Mouse (Mus musculus) embryonic facial prominence, embryonic 14.5 days (tissue): ENCODE measurements around the gene D2hgdh. TPM values are rescaled to one million over a fixed set of nuclear protein-coding genes. Genes with fewer than 3 reads are reported as not detected.
A peak's percentile ranks its signal among the peaks of the same experiment; 100 is the strongest.
"Not testable (repeated sequence)": the region's sequence is repeated elsewhere in the genome, so short reads cannot be mapped to it uniquely, and the experiment has no call there.

Source experiments
- ATAC-seq: fragments of 200-750 bp; cut with Nextera tagmentation; 2 replicates; pipeline ENCODE4 v1.8.0; 2017; ENCODE audit warnings: low read depth, moderate number of reproducible peaks, moderate TSS enrichment
- DNase-seq: peaks from one replicate; pipeline ENCODE4 v3.0.0-alpha.2; 2015; ENCODE audit warnings: low spot score
- H3K27ac ChIP-seq: fragments of 300-500 bp; sonication (generic); replicated peaks from 2 replicates; pipeline ENCODE4 v1.5.1; 2014; ENCODE audit warnings: low read depth, mild to moderate bottlenecking, low read length, moderate library complexity
- H3K27me3 ChIP-seq: fragments of 300-500 bp; sonication (generic); replicated peaks from 2 replicates; pipeline ENCODE4 v1.6.1; 2014; ENCODE audit warnings: low read length; ENCODE audit not compliant: control insufficient read depth, insufficient read depth
- H3K36me3 ChIP-seq: fragments of 300-500 bp; sonication (generic); 2 replicates; pipeline ENCODE4 v1.6.1; 2014; ENCODE audit warnings: low read length, mixed read lengths; ENCODE audit not compliant: control insufficient read depth, insufficient read depth
- H3K4me1 ChIP-seq: fragments of 300-500 bp; sonication (generic); 2 replicates; pipeline ENCODE4 v1.6.1; 2014; ENCODE audit warnings: antibody characterized with exemption, low read length; ENCODE audit not compliant: control insufficient read depth, insufficient read depth
- H3K4me2 ChIP-seq: fragments of 300-500 bp; sonication (generic); 2 replicates; pipeline ENCODE4 v1.6.1; 2014; ENCODE audit warnings: low read depth, mild to moderate bottlenecking, low read length, moderate library complexity, mixed read lengths
- H3K4me3 ChIP-seq: fragments of 300-500 bp; sonication (generic); 2 replicates; pipeline ENCODE4 v1.5.1; 2014; ENCODE audit warnings: low read depth, mild to moderate bottlenecking, low read length
- H3K9ac ChIP-seq: fragments of 300-500 bp; sonication (generic); 2 replicates; pipeline ENCODE4 v1.6.1; 2014; ENCODE audit warnings: low read depth, mild to moderate bottlenecking, low read length, moderate library complexity, mixed read lengths
- H3K9me3 ChIP-seq: fragments of 300-500 bp; sonication (generic); 2 replicates; pipeline ENCODE4 v1.6.1; 2016; ENCODE audit warnings: low read length; ENCODE audit not compliant: control insufficient read depth
- WGBS: fragments of 180-500 bp; shearing (Covaris S2); extraction: QIAGEN DNeasy Blood & Tissue Kit; methylation state at CpG from one replicate; pipeline ENCODE4 v1.1.7; 2014; 5-methylcytosine and 5-hydroxymethylcytosine counted together
- polyA plus RNA-seq: library from polyadenylated mRNA; unstranded; fragments of >200 nt; fragmentation: Nextera tagmentation; extraction: Ambion mirVana; gene quantifications from 2 replicates; pipeline ENCODE4 v1.2.1, GENCODE M21; 2014

The D2hgdh gene
- polyA plus RNA-seq, 1 experiment from 2014 or later: 10.7 TPM

DNA sequence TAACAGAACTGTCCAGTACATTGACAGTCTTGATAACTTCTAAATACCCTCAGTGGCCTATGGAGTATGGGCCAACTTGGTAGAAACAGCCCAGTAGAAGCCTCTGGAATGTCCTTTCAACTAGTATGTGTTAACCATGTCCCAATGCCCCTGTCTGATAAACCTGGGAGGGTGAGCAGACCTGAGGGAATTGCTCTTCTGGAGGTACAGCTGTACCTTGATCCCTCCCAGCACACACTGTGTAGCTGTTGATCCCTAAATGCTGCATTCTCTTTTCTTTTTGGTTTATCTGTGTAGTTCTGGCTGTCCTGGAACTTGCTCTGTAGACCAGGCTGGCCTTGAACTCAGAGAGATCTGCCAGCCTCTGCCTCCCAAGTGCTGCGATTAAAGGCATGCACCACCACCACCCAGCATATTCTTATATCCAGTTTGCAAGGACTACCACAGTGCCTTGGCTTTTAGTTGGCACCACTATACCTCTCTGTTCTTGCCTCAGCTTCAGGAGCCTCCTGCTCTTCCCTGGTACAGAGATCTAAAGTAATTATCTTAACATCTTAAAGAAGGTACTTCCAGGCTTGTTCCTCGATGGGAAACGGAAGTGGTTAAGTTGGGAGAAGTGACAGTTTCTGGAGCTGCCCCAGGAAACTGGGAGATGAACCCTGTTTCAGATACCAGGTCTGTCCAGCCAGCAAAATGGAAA lies 763 bp upstream of the D2hgdh start:
- Histone ChIP-seq H3K4me2 (peak overlapping the region; percentile 72; the same call in 1 of the 2 replicates), H3K27me3 (no peaks in the 10 kb centered on the region), H3K27ac (peak overlapping the region; percentile 95; the same call in 1 of the 2 replicates), H3K9me3 (no peaks in the 10 kb centered on the region), H3K9ac (no peak overlapping the region), H3K4me3 (no peak overlapping the region; the same call in 1 of the 2 replicates), H3K4me1 (0 out of 2 replicates have a peak, but pooled peaks cover 4% of the 10 kb centered on the region), H3K36me3 (peaks cover 29% of the 10 kb centered on the region)
- no peak for ATAC-seq
- DNase-seq: no peak
- 75% methylated on average over 3 of the region's 3 CpGs for WGBS

DNA sequence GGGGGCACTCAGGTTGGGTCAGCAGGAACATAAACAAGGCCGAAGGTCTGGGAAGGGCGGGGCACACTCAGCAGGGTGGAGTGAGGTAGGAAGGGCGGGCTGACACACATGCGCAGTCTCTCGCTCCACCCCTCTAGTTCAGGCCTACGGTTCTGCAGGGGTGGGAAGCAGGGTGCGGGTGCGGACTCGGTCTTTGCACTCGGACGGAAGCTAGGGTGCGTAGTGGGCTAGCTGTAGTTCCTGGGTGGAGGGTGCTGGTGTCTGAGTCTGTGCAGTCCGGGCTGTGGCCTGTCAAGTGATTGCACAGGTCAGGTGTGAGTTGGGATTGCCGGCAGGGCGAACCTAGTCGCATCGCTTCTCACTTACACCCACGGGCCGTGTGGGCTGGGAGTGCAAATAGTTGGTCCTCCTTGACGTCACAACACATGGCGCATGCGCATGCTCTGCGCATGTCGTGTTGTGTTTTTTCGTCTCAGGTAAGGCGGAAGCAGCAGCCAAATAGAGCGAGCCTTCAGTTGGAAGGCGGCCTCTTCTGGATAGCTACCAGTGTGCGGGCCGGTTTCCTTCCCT lies 481 bp downstream of the D2hgdh start:
- peak; percentile 98 for DNase-seq
- peaks cover 21% of the 10 kb centered on the region for H3K36me3 ChIP-seq
- H3K9me3 ChIP-seq: no peaks in the 10 kb centered on the region
- H3K4me2 ChIP-seq: peak overlapping the region; percentile 72
- peak; percentile 98 for ATAC-seq
- 0 out of 2 replicates have a peak, but pooled peaks cover 4% of the 10 kb centered on the region for H3K4me1 ChIP-seq
- peak overlapping the region; percentile 95 for H3K27ac ChIP-seq
- peak overlapping the region; percentile 60 for H3K4me3 ChIP-seq
- H3K9ac ChIP-seq: peak overlapping the region; percentile 78
- H3K27me3 ChIP-seq: no peaks in the 10 kb centered on the region
- under 1% methylated on average over 23 of the region's 30 CpGs for WGBS

DNA sequence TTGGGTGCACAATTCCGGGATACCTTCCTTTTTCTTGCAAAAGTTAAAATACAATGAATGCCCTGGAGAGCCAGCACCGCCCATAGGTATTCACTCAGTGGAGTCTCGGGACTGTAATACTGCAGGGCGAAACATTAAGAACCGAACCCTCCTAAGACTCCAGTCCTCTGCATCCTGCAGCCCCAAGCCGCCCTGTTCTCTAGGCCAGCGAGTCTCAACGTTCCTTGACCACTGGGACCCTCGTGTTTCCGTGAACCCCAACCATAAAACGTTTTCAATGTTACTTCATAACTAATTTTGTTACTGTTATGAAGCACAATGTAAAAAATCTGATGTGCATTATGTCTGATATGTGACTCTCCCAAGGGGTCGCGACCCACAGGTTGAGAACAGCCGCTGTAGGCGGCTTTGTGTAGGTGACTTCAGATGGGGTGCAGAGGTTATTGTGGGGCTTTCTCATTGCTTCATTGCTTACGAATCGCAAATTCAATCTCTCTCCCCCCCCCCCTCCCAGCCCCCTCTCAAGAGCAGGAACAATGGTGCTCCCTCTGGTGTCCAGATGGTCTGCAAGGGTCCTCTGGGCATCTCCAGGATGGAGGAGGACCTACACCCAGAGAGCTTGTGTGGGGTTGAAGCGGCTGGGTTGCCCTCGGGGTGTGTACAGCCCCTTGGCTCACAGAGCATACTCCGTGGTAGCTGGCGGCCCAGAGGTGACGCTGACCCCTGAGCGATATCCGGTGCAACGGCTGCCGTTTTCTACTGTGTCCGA lies 1.2 kb downstream of the D2hgdh start:
- ATAC-seq (no peak), DNase-seq (no peak)
- Histone ChIP-seq H3K4me3 (peak overlapping the region; percentile 60), H3K27ac (peak overlapping the region; percentile 95), H3K4me2 (peak overlapping the region; percentile 72), H3K36me3 (peaks cover 15% of the 10 kb centered on the region), H3K27me3 (no peaks in the 10 kb centered on the region), H3K4me1 (0 out of 2 replicates have a peak, but pooled peaks cover 4% of the 10 kb centered on the region), H3K9me3 (no peaks in the 10 kb centered on the region), H3K9ac (peak overlapping the region; percentile 78)
- WGBS: 40% methylated on average over 27 of the region's 27 CpGs

DNA sequence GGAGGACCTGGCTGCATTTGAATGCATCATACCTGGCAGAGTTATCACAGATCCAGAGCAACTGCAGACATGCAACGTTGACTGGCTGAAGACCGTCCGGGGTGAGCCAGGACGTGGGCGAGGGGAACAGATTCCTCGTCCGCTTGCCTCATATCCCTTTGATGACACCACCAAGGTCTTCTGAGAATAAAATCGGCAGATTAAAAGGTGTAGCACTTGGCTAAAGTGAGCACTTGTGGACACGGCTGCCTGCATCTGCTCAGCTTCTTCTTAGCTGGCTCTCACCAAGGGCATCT lies 1.8 kb downstream of the D2hgdh start:
- DNase-seq (no peak), ATAC-seq (no peak)
- H3K4me3 ChIP-seq: no peak overlapping the region
- H3K9ac ChIP-seq: no peak overlapping the region
- 0 out of 2 replicates have a peak, but pooled peaks cover 10% of the 10 kb centered on the region for H3K36me3 ChIP-seq
- no peaks in the 10 kb centered on the region for H3K9me3 ChIP-seq
- H3K27ac ChIP-seq: no peak overlapping the region
- 0 out of 2 replicates have a peak, but pooled peaks cover 4% of the 10 kb centered on the region for H3K4me1 ChIP-seq
- peak overlapping the region; percentile 72; the same call in 1 of the 2 replicates for H3K4me2 ChIP-seq
- no peaks in the 10 kb centered on the region for H3K27me3 ChIP-seq
- 89% methylated on average over 9 of the region's 9 CpGs for WGBS

- 73% methylated on average over 1 of the region's 4 CpGs for WGBS
- not testable (repeated sequence) for H3K27ac ChIP-seq, H3K9me3 ChIP-seq, H3K9ac ChIP-seq, H3K4me2 ChIP-seq, DNase-seq, H3K4me1 ChIP-seq, ATAC-seq, H3K4me3 ChIP-seq, H3K27me3 ChIP-seq
- peaks cover 28% of the 10 kb centered on the region; the same call in 1 of the 2 replicates for H3K36me3 ChIP-seq
Observed at GRCm38 (mm10) chr1:93832754-93833360, 8.1 kb downstream of the D2hgdh start.

GRCm38 (mm10) chr1:93834671-93835150 lies 10.0 kb downstream of the D2hgdh start:
- Histone ChIP-seq H3K27ac (no peak overlapping the region), H3K4me2 (no peak overlapping the region), H3K4me3 (no peak overlapping the region), H3K9ac (no peak overlapping the region), H3K9me3 (no peaks in the 10 kb centered on the region), H3K27me3 (no peaks in the 10 kb centered on the region), H3K4me1 (no peaks in the 10 kb centered on the region), H3K36me3 (peaks cover 31% of the 10 kb centered on the region; the same call in 1 of the 2 replicates)
- WGBS: 83% methylated on average over 7 of the region's 7 CpGs
- DNase-seq: no peak
- no peak for ATAC-seq

DNA sequence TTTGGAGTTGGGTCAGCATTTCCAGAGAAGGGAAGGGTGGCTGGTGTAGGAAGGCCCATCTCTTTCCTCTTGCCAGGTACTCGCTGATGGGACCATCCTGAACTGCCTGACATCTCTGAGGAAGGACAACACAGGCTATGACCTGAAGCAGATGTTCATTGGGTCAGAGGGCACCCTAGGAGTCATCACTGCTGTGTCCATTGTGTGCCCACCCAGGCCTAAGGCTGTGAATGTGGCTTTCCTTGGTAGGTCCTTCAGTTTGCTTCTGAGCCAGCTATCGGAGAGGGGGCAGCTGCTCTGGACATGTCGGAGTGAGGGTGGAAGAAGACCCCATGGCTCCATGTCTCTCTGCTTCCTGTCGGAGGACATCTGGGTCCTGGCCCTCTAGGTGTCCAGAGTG lies 10.5 kb downstream of the D2hgdh start:
- Histone ChIP-seq H3K27ac (no peak overlapping the region), H3K9me3 (no peaks in the 10 kb centered on the region), H3K27me3 (no peaks in the 10 kb centered on the region), H3K4me2 (no peak overlapping the region), H3K4me3 (no peak overlapping the region), H3K4me1 (no peaks in the 10 kb centered on the region), H3K36me3 (peaks cover 27% of the 10 kb centered on the region; the same call in 1 of the 2 replicates), H3K9ac (no peak overlapping the region)
- ATAC-seq: no peak
- no peak for DNase-seq
- 92% methylated on average over 3 of the region's 4 CpGs for WGBS

DNA sequence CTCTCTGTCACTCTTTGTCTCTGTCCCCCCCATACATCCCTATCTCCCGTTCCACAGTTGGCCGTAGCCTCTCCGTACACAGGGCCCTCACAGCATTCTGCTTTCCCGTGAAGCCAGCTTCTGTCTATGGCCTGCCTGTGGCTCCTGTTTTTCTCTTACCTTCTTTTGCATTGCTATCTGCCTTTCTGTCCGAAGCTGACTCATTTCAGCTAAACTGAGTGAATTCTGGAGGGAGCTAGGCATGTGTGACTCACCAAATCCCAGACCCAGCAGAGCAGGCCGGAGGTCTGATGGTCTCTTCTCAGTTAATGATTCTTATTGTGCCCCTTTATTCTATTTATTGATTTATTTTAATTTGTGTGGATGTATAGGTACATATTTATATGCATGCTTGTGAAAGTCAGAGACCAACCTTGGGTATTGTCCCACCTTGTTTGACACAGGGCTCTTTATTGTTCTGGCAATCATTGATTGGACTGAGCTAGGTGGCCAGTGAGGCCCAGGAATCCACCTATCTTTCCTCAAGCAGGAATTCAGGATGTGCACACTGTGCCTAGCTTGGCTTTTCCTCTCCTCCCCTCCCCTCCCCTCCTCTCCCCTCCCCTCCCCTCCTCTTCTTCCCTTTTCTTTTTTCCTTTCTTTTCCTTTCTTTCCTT lies 11.3 kb downstream of the D2hgdh start:
- no peak for DNase-seq
- no peaks in the 10 kb centered on the region for H3K9me3 ChIP-seq
- peaks cover 27% of the 10 kb centered on the region; the same call in 1 of the 2 replicates for H3K36me3 ChIP-seq
- H3K4me3 ChIP-seq: no peak overlapping the region
- no peak overlapping the region for H3K4me2 ChIP-seq
- no peaks in the 10 kb centered on the region for H3K27me3 ChIP-seq
- no peak for ATAC-seq
- no peak overlapping the region for H3K27ac ChIP-seq
- no peaks in the 10 kb centered on the region for H3K4me1 ChIP-seq
- no peak overlapping the region for H3K9ac ChIP-seq
- 89% methylated on average over 6 of the region's 6 CpGs for WGBS
